Comparison of ENCODE assay signal across 9 mouse cellular contexts in the genomic region with DNA sequence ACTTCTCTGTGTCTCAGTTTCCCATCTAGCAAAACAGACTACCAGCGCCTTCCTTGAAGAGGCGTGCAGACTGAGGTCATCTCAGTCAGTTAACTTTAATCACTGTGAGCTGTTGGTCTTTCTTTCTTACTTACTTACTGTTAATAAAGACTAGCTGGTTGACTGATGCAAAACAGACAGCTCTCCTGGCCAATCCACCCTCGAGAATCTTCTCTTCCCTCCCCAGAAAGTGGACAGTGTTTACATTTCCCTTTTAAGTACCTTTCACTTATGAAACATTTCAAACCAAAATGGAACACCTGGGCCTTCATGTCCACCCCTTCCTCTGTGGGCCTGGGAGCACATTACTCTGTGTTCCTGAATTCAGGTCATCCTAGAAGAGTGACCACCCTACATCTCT.
"Had no signal": no experiment of that assay in that cellular context is flagged by ENCODE, and none has a peak within 500 bp of the region (broad histone marks: within the 10 kb centered on the region; RNA-seq: fewer than 3 reads in every experiment).

No protein-coding gene starts in this region.

- H3K9ac ChIP-seq: liver, embryonic 15.5 days; lung, embryonic 14.5 days; midbrain, embryonic 13.5 days had no signal

- H3K36me3 ChIP-seq: liver, embryonic 15.5 days; midbrain, embryonic 13.5 days had no signal

- H3K9me3 ChIP-seq: liver, embryonic 15.5 days; midbrain, embryonic 13.5 days had no signal

- H3K4me1 ChIP-seq: midbrain, embryonic 13.5 days had no signal

- H3K27me3 ChIP-seq: liver, embryonic 15.5 days; midbrain, embryonic 13.5 days had no signal

- DNase-seq: kidney, adult 2 months; kidney, postnatal 25 days; lung, embryonic 14.5 days; right cerebral cortex, postnatal 25 days; thymus, postnatal 4 days had no signal

- ATAC-seq: midbrain, embryonic 13.5 days had no signal

- H3K27ac ChIP-seq: left cerebral cortex, adult 2 months; liver, embryonic 15.5 days; midbrain, embryonic 13.5 days had no signal

- H3K4me3 ChIP-seq: left cerebral cortex, adult 2 months; liver, embryonic 15.5 days; midbrain, embryonic 13.5 days had no signal

- H3K4me2 ChIP-seq: liver, embryonic 11.5 days; liver, embryonic 15.5 days; lung, embryonic 14.5 days; midbrain, embryonic 13.5 days had no signal
